Mouse (Mus musculus) frontal cortex, postnatal 10 days (tissue): ENCODE measurements around the gene Barhl1.
A peak's percentile ranks its signal among the peaks of the same experiment; 100 is the strongest.

Source experiments
- DNase-seq, 2 experiments: peaks; one replicate each; pipeline ENCODE4 v3.0.0; 2022; ENCODE audit warnings: low spot score in 2 of 2, mixed read lengths in 1 of 2

The Barhl1 gene

GRCm38 (mm10) chr2:28916513-28916865 lies at the start of gene Barhl1:
TSS of gene Barhl1 (minus strand) at chr2:28916668.
- no peak for DNase-seq

- DNase-seq = no peak
Observed at GRCm38 (mm10) chr2:28963565-28963964, 47.1 kb upstream of the Barhl1 start.

GRCm38 (mm10) chr2:28961636-28962035 lies 45.2 kb upstream of the Barhl1 start:
- no peak for DNase-seq

GRCm38 (mm10) chr2:28961024-28961585 lies 44.6 kb upstream of the Barhl1 start:
- no peak for DNase-seq

DNA sequence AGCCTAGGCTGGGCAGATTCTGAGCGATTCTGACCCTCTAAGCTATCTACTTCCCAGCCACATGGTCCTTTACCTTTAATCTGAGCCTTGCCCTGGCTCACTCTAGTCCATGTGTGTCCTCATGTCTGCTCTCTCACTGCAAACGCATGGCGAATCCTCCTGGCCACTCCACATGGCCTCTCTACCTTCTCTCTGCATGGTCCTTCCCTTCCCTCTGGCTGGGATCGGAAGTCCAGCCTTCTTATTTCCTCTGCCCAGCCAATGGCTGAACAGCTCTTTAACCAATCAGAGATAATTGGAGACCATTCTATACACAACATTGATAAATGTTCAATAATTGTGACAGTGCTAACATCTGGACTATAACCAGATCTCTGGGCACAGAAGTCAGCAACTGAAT lies 40.4 kb upstream of the Barhl1 start:
- no peak for DNase-seq

DNA sequence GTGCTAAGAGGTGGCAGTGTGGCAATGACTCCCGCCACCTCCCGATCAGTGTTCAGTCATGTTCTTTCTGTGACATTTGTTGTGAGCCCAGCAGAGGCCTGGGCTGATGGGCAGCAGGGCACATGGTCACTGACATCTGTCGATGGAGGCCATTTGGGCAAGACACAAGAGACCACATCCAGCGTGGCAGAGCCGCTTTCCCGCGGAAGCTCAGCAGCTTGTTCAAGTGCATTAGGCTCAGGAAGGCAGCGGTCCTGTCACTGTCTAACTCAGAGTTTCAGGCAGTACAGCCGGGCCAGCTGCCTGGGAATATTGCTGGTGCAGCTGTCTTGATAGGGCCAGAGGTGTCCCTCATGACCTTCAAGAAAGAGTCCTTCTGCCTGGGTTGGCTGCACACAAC lies 38.1 kb upstream of the Barhl1 start:
- DNase-seq = no peak

- no peak for DNase-seq
Observed at GRCm38 (mm10) chr2:28952981-28953380, 36.5 kb upstream of the Barhl1 start.

GRCm38 (mm10) chr2:28946312-28946711 lies 29.8 kb upstream of the Barhl1 start:
- no peak for DNase-seq

DNA sequence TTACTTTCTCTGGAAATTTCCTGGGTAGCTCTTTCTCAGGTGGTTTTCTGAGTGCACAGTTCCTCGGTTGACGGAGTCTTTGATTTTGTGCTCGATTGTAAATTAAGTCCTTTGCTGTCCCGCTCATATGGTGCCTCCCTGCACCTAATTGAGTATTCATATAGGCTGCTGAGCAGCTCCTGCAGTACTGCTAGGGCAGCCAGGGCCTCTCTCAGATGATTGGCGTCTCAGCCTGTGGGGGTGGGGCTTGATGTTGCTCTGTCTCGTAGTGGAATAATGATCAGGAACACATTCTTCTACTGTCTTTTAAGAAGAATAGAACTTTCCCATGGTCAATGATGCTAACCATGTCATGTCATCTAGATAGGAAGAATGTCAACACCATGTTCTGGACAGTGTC lies 28.9 kb upstream of the Barhl1 start:
- DNase-seq = no peak

DNA sequence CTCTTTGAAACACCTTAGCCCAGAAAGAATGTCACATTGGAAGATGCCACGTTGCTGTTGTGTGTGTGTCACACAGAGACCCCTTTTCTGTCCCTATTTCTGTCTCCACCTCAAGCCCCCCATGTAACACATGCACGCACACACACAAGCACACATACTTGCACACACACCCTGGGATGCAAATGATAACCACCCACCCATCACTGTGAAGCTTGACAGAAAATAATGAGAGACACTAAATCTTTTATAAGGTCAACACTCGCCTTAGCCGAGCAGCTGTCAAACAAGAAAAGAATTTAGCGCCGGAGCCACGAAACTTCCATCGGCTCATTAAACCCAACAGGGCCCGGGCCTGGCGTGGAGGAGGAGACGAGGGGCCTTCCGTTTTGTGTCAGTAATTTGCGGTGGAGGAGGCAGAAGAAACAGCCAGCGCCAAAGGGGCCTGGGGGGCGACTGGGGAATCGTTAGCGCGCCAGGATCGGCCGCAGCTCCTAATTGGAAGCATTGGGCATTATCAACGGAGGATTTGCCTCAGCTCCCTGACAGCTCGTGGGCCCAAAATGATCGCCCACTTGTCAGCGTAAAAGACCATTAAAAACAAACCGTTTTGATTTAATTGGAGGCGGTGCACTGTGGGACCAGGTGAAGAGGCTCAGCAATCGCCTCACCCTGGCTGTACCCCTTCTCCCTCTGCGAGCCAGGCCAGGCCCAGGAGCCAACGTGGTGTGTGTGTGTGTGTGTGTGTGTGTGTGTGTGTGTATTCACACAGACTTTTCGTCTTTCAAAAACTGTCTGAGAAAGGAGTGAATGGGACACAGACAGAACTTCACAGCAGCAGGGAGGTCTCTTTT lies 27.4 kb upstream of the Barhl1 start:
- DNase-seq = no peak

GRCm38 (mm10) chr2:28938997-28939396 lies 22.5 kb upstream of the Barhl1 start:
- no peak for DNase-seq

- no peak for DNase-seq
Observed at GRCm38 (mm10) chr2:28930571-28930970, 14.1 kb upstream of the Barhl1 start.

DNA sequence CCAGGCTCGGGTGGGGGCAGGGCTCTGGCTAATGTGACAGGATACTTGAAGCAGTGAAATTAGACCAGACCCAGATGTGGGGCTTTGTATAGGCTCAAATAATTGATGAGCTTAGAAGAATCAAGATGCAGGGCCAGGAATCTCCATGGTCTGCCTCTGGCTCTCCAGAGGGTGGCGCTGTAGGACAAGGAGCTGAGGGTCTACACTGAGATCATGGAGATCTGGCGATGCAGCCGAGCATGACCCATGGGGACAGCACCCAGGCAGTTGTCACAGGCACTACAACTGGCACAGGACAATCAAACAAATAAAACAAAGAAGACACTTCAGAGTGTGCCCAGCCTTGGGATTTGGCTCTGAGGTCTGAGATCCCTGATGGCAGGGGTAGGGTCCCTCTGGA lies 7.4 kb upstream of the Barhl1 start:
- peak; percentile 23 to 69 for DNase-seq

DNA sequence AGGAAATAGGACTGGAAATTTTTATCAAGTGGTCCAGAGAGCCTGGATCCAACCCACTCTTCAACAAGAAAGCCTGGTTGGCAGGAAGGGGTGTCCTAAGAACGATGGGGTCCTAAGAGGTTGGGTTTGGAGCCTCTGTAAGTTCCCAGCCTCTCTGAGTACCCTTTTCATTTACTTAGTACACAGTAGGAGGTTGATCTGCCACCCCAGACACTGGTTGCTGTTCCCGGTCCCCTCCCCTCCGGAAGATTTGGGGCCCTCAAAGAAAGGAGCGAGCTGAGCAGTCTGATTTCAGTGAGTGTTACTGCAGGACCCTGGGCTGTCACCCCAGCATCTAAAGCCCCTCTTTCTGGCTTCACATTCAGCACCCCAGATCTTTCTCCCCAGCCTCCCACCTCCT lies 2.5 kb upstream of the Barhl1 start:
- no peak for DNase-seq

- DNase-seq = no peak
Observed at GRCm38 (mm10) chr2:28917518-28918361, 1.3 kb upstream of the Barhl1 start.

DNA sequence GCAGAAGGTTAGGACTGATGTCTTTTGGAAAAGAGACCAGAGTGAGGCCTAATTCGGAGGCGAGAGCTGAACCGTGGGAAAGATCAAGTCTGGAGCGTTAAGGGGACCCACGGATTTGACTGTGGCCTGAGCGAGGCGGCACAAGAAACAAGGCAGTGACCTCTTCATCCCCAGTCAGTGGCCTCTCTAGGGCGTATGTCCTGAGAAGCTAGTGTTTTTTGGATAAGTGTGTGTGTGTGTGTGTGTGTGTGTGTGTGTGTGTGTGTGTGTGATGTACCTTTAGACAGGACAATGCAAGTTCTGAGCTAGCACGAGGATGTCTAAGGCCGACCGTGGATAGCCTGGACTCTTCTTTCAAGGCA lies 669 bp upstream of the Barhl1 start:
- no peak for DNase-seq

- DNase-seq = no peak
Observed at GRCm38 (mm10) chr2:28915768-28916512, 528 bp downstream of the Barhl1 start.

DNA sequence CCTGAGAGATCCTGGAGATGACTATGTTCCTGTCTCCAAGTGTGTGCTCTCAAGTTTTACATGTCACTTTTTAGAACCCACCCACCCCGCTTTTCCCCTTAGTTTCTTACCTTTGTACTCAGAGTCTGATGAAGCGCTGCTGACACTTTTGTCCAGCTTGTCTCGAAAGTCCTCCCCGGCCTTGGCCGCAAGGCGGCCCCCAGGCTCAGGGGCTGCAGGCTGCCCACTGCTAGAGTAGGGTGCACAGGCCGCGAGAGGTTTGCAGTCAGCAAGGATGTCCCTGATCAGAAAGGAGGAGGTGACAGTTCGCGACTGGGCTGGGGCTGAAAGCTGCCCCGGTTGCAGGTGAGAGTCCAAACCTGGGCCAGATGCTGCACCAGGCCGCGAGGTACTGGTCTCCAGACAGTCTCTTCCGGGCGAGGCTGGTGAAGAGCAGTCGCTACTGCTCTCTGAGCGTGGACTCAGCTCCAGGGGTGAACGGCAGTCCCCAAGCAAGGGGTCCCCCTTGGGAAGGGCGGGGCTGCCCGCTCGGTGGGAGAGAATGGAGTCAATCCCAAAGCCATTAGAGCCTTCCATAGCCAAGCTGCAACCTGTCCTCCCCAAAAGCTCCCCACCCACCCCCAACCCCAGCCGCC lies 1.2 kb downstream of the Barhl1 start:
- DNase-seq = no peak

GRCm38 (mm10) chr2:28914121-28914520 lies 2.3 kb downstream of the Barhl1 start:
- no peak for DNase-seq

- no peak for DNase-seq
Observed at GRCm38 (mm10) chr2:28912961-28913360, 3.5 kb downstream of the Barhl1 start.

DNA sequence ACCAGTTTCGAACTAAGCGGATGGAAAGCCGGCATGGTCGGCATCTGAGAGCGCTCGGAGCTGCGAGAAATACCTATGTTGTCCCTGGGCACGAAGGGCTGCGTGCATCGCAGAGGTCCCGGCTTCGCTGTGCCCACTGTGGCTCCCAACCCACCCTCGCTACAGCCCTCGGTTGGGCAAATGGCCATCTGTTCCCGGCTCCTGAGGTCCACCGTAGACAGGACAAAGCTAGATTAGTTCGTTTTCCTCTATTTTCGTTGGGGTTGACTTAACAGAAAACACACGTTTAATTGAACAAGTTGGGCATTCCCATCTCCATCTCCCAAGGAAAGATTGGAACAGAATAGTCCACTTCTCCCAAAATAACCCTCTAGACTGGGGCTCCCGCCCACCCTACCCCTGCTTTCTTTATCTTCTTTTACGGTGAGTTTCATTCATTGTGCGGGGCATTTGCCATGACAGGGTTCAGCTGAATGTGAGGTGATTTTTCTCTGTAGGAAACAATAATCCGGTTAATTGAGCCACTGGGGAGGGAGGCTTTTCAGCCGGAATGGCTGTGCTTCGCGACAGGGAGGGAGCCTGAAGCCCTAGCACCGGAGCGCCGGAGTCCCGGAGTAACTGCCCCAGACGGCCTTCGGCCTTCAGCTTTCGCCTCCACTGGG lies 4.3 kb downstream of the Barhl1 start:
- no peak for DNase-seq
